Mouse (Mus musculus) midbrain, embryonic 16.5 days (tissue): ENCODE measurements around the gene Ciz1. TPM values are rescaled to one million over a fixed set of nuclear protein-coding genes. Genes with fewer than 3 reads are reported as not detected.

Source experiments
- ATAC-seq: fragments of 200-750 bp; cut with Nextera tagmentation; 2 replicates; pipeline ENCODE4 v1.8.0; 2017; ENCODE audit warnings: moderate TSS enrichment
- H3K27ac ChIP-seq: fragments of 300-500 bp; sonication (generic); 2 replicates; pipeline ENCODE4 v1.5.1; 2014; ENCODE audit warnings: mild to moderate bottlenecking, low read length, mixed read lengths
- H3K27me3 ChIP-seq: fragments of 300-500 bp; sonication (generic); 2 replicates; pipeline ENCODE4 v1.6.1; 2014; ENCODE audit warnings: low read depth, low read length, mixed read lengths; ENCODE audit not compliant: control insufficient read depth, insufficient read depth
- H3K36me3 ChIP-seq: fragments of 300-500 bp; sonication (generic); 2 replicates; pipeline ENCODE4 v1.6.1; 2014; ENCODE audit warnings: mild to moderate bottlenecking, low read length, moderate library complexity, mixed read lengths; ENCODE audit not compliant: control insufficient read depth, insufficient read depth
- H3K4me1 ChIP-seq: fragments of 300-500 bp; sonication (generic); 2 replicates; pipeline ENCODE4 v1.6.1; 2014; ENCODE audit warnings: mild to moderate bottlenecking, low read length, mixed read lengths; ENCODE audit not compliant: control insufficient read depth, insufficient read depth
- H3K4me2 ChIP-seq: fragments of 300-500 bp; sonication (generic); 2 replicates; pipeline ENCODE4 v1.6.1; 2014; ENCODE audit warnings: mild to moderate bottlenecking, low read length, mixed read lengths
- H3K4me3 ChIP-seq: fragments of 300-500 bp; sonication (generic); 2 replicates; pipeline ENCODE4 v1.5.1; 2014; ENCODE audit warnings: low read depth, mild to moderate bottlenecking, low read length, moderate library complexity, mixed read lengths
- H3K9ac ChIP-seq: fragments of 300-500 bp; sonication (generic); 2 replicates; pipeline ENCODE4 v1.6.1; 2014; ENCODE audit warnings: low read depth, low read length, mixed read lengths
- H3K9me3 ChIP-seq: fragments of 300-500 bp; sonication (generic); replicated peaks from 2 replicates; pipeline ENCODE4 v1.6.1; 2014; ENCODE audit warnings: mild to moderate bottlenecking, low read length, mixed read lengths; ENCODE audit not compliant: control insufficient read depth, poor library complexity, severe bottlenecking
- WGBS: fragments of 180-500 bp; shearing (Covaris S2); extraction: QIAGEN DNeasy Blood & Tissue Kit; methylation state at CpG from one replicate; pipeline ENCODE4 v1.1.7; 2014; 5-methylcytosine and 5-hydroxymethylcytosine counted together
- polyA plus RNA-seq: library from polyadenylated mRNA; unstranded; fragments of >200 nt; fragmentation: Nextera tagmentation; extraction: Ambion mirVana; gene quantifications from 2 replicates; pipeline ENCODE4 v1.2.1, GENCODE M21; 2015

Ciz1 gene
- polyA plus RNA-seq, 1 experiment from 2014 or later: 58.7 TPM

GRCm38 (mm10) chr2:32327200-32327599 is 24.9 kb upstream of the Ciz1 start:
- Histone ChIP-seq H3K4me2 (no peak overlapping the region), H3K4me3 (no peak overlapping the region), H3K9me3 (no peaks in the 10 kb centered on the region), H3K27me3 (no peaks in the 10 kb centered on the region), H3K36me3 (peaks cover 9% of the 10 kb centered on the region), H3K4me1 (peaks cover 16% of the 10 kb centered on the region), H3K27ac (no peak overlapping the region), H3K9ac (no peak overlapping the region)
- WGBS: 79% methylated on average over 4 of the region's 4 CpGs
- ATAC-seq: no peak

- Histone ChIP-seq H3K36me3 (peaks cover 21% of the 10 kb centered on the region), H3K27me3 (no peaks in the 10 kb centered on the region), H3K4me1 (no peaks in the 10 kb centered on the region; the same call in 1 of the 2 replicates), H3K4me2 (no peak overlapping the region), H3K9me3 (no peaks in the 10 kb centered on the region), H3K9ac (0 out of 2 replicates have a peak overlapping the region, but pooled peaks have one; percentile 14), H3K4me3 (no peak overlapping the region), H3K27ac (no peak overlapping the region)
- no peak; the same call in 1 of the 2 replicates for ATAC-seq
- 38% methylated on average over 13 of the region's 13 CpGs for WGBS
Measured at GRCm38 (mm10) chr2:32328911-32329460, 23.1 kb upstream of the Ciz1 start.

- H3K4me3 ChIP-seq: no peak overlapping the region
- 54% methylated on average over 6 of the region's 6 CpGs for WGBS
- H3K4me2 ChIP-seq: no peak overlapping the region
- no peaks in the 10 kb centered on the region for H3K4me1 ChIP-seq
- H3K27me3 ChIP-seq: no peaks in the 10 kb centered on the region
- ATAC-seq: no peak
- no peak overlapping the region for H3K9ac ChIP-seq
- peaks cover 23% of the 10 kb centered on the region for H3K36me3 ChIP-seq
- no peak overlapping the region for H3K27ac ChIP-seq
- H3K9me3 ChIP-seq: no peaks in the 10 kb centered on the region
Measured at GRCm38 (mm10) chr2:32329531-32329930, 22.6 kb upstream of the Ciz1 start.

GRCm38 (mm10) chr2:32332159-32332558 is 20.0 kb upstream of the Ciz1 start:
- Histone ChIP-seq H3K4me3 (no peak overlapping the region), H3K9ac (no peak overlapping the region), H3K36me3 (peaks cover 33% of the 10 kb centered on the region), H3K4me1 (no peaks in the 10 kb centered on the region), H3K27me3 (no peaks in the 10 kb centered on the region), H3K9me3 (no peaks in the 10 kb centered on the region), H3K4me2 (no peak overlapping the region), H3K27ac (no peak overlapping the region)
- 91% methylated on average over 5 of the region's 5 CpGs for WGBS
- no peak for ATAC-seq

GRCm38 (mm10) chr2:32335888-32336287 is 16.2 kb upstream of the Ciz1 start:
- WGBS: 55% methylated on average over 15 of the region's 15 CpGs

GRCm38 (mm10) chr2:32339912-32340642 is 12.1 kb upstream of the Ciz1 start:
- no peak for ATAC-seq
- H3K36me3 ChIP-seq: peaks cover 22% of the 10 kb centered on the region
- 44% methylated on average over 26 of the region's 26 CpGs for WGBS
- H3K9me3 ChIP-seq: no peaks in the 10 kb centered on the region
- peaks cover 8% of the 10 kb centered on the region for H3K4me1 ChIP-seq
- H3K27ac ChIP-seq: no peak overlapping the region
- H3K4me3 ChIP-seq: no peak overlapping the region
- H3K27me3 ChIP-seq: no peaks in the 10 kb centered on the region
- no peak overlapping the region for H3K9ac ChIP-seq
- H3K4me2 ChIP-seq: no peak overlapping the region

More at GRCm38 (mm10) chr2:32335888-32336287, 16.2 kb upstream of the Ciz1 start:
- Histone ChIP-seq H3K9ac (no peak overlapping the region), H3K4me2 (no peak overlapping the region), H3K27ac (no peak overlapping the region), H3K27me3 (no peaks in the 10 kb centered on the region), H3K4me3 (no peak overlapping the region), H3K9me3 (no peaks in the 10 kb centered on the region), H3K36me3 (peaks cover 44% of the 10 kb centered on the region), H3K4me1 (no peaks in the 10 kb centered on the region)
- no peak for ATAC-seq

GRCm38 (mm10) chr2:32340836-32341633 is 11.1 kb upstream of the Ciz1 start:
- no peak overlapping the region for H3K4me2 ChIP-seq
- H3K27ac ChIP-seq: no peak overlapping the region
- ATAC-seq: no peak
- no peaks in the 10 kb centered on the region for H3K27me3 ChIP-seq
- 86% methylated on average over 13 of the region's 13 CpGs for WGBS
- H3K9ac ChIP-seq: no peak overlapping the region
- H3K4me1 ChIP-seq: peaks cover 8% of the 10 kb centered on the region
- H3K36me3 ChIP-seq: peaks cover 18% of the 10 kb centered on the region
- no peaks in the 10 kb centered on the region for H3K9me3 ChIP-seq
- H3K4me3 ChIP-seq: no peak overlapping the region

- WGBS: 93% methylated on average over 4 of the region's 4 CpGs
- H3K9ac ChIP-seq: no peak overlapping the region
- H3K36me3 ChIP-seq: peaks cover 17% of the 10 kb centered on the region
Measured at GRCm38 (mm10) chr2:32341634-32341939, 10.5 kb upstream of the Ciz1 start.

GRCm38 (mm10) chr2:32342039-32342438 is 10.1 kb upstream of the Ciz1 start:
- ATAC-seq: no peak
- Histone ChIP-seq H3K9me3 (no peaks in the 10 kb centered on the region), H3K4me1 (peaks cover 8% of the 10 kb centered on the region), H3K4me2 (no peak overlapping the region), H3K9ac (no peak overlapping the region), H3K27me3 (no peaks in the 10 kb centered on the region), H3K36me3 (peaks cover 15% of the 10 kb centered on the region; the same call in 1 of the 2 replicates), H3K27ac (no peak overlapping the region), H3K4me3 (no peak overlapping the region)
- WGBS: 81% methylated on average over 4 of the region's 4 CpGs

More at GRCm38 (mm10) chr2:32341634-32341939, 10.5 kb upstream of the Ciz1 start:
- Histone ChIP-seq H3K27ac (no peak overlapping the region), H3K27me3 (no peaks in the 10 kb centered on the region), H3K4me3 (no peak overlapping the region), H3K4me2 (no peak overlapping the region), H3K4me1 (peaks cover 8% of the 10 kb centered on the region), H3K9me3 (no peaks in the 10 kb centered on the region)
- no peak for ATAC-seq
